Mouse (Mus musculus) limb, embryonic 14.5 days (tissue): Measurements from ENCODE around the gene Map7d1. TPM values are rescaled to one million over a fixed set of nuclear protein-coding genes. Genes with fewer than 3 reads are reported as not detected.

Source experiments
- ATAC-seq: fragments of 200-750 bp; cut with Nextera tagmentation; 2 replicates; pipeline ENCODE4 v1.8.0; 2017; ENCODE audit warnings: low read depth, moderate number of reproducible peaks, moderate TSS enrichment; ENCODE audit not compliant: low FRiP score
- DNase-seq: peaks from one replicate; pipeline ENCODE4 v3.0.0-alpha.2; 2015; ENCODE audit warnings: low spot score
- H3K27ac ChIP-seq: fragments of 300-500 bp; sonication (generic); replicated peaks from 2 replicates; pipeline ENCODE4 v1.5.1; 2014; ENCODE audit warnings: low read depth, mild to moderate bottlenecking, low read length, moderate library complexity, mixed read lengths
- H3K27me3 ChIP-seq: fragments of 300-500 bp; sonication (generic); 2 replicates; pipeline ENCODE4 v1.6.1; 2014; ENCODE audit warnings: low read length, mixed read lengths; ENCODE audit not compliant: control insufficient read depth, insufficient read depth
- H3K36me3 ChIP-seq: fragments of 300-500 bp; sonication (generic); 2 replicates; pipeline ENCODE4 v1.6.1; 2014; ENCODE audit warnings: mild to moderate bottlenecking, low read length, moderate library complexity, mixed read lengths; ENCODE audit not compliant: control insufficient read depth, insufficient read depth
- H3K4me1 ChIP-seq: fragments of 300-500 bp; sonication (generic); 2 replicates; pipeline ENCODE4 v1.6.1; 2014; ENCODE audit warnings: antibody characterized with exemption, low read length, mixed read lengths; ENCODE audit not compliant: control insufficient read depth, insufficient read depth
- H3K4me2 ChIP-seq: fragments of 300-500 bp; sonication (generic); replicated peaks from 2 replicates; pipeline ENCODE4 v1.6.1; 2014; ENCODE audit warnings: low read depth, mild to moderate bottlenecking, low read length, moderate library complexity; ENCODE audit not compliant: severe bottlenecking
- H3K4me3 ChIP-seq: fragments of 300-500 bp; sonication (generic); replicated peaks from 2 replicates; pipeline ENCODE4 v1.5.1; 2014; ENCODE audit warnings: low read length
- H3K9ac ChIP-seq: fragments of 300-500 bp; sonication (generic); 2 replicates; pipeline ENCODE4 v1.6.1; 2014; ENCODE audit warnings: mild to moderate bottlenecking, low read depth, low read length, moderate library complexity; ENCODE audit not compliant: severe bottlenecking
- H3K9me3 ChIP-seq: fragments of 300-500 bp; sonication (generic); 2 replicates; pipeline ENCODE4 v1.6.1; 2016; ENCODE audit warnings: low read length; ENCODE audit not compliant: control insufficient read depth
- POLR2A ChIP-seq: fragments of 200-500 bp; IDR thresholded peaks from 2 replicates; pipeline ENCODE4 v1.8.0; 2012; ENCODE audit warnings: inconsistent platforms, mild to moderate bottlenecking, moderate library complexity, borderline replicate concordance; ENCODE audit not compliant: insufficient read depth, insufficient read length; ENCODE audit errors: extremely low read depth
- WGBS: fragments of 180-500 bp; shearing (Covaris S2); extraction: QIAGEN DNeasy Blood & Tissue Kit; methylation state at CpG from one replicate; pipeline ENCODE4 v1.1.7; 2014; 5-methylcytosine and 5-hydroxymethylcytosine counted together
- polyA plus RNA-seq, 2 experiments: library from polyadenylated mRNA; depleted of rRNA in 1 of 2; stranded (reverse) in 1 of 2; unstranded in 1 of 2; fragments of >200 nt; fragmentation: Nextera tagmentation in 1 of 2; extraction: Ambion mirVana in 1 of 2; gene quantifications; 2 replicates each; pipeline versions ENCODE4 v1.2.1 to v1.2.3; 2012 to 2014

Map7d1 gene
- polyA plus RNA-seq, 2 experiments, result 58.3 to 113 TPM

DNA sequence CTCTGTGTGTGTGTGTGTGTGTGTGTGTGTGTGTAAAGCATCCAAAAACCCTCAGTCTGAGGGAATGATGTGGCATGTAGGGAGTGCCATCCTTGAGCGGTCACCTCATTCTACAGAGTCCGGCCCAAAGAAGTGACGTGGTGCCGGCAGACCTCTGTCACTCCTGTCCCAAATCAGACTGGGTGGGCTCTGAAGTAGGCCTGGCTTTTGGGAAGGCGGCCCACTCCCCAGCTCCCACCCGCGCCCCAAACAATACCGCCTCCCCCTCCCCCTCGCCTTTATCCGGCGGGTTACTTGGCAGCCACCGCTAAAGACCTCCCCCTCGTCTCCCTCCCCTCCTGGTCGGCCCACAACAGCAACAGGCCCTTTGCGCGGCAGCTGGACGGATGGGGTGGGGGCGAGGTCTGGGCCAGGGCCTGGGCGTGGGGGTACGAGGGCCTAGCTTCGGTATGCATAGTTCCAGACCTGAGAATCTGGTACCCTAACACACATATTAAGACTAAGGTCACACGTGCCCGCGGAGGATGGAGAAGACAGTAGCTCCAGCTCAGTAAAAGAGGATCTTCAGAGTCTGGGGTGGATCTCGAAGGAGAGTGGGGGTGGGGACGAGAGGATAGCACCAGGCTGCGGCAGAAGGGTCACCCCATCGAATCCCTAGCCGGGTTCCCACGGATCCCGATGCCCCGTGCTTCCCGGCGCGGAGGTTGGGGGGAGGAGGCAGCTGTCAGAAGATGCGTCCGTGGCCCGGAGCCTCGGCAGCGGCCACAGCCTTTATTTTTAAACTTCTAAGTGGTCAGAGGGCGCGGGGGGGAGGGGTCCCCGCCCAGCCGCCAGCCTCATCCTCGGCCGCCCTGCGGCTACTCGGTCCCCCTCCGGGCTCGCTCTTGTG is 786 bp downstream of the Map7d1 start:
- WGBS, result under 1% methylated on average over 47 of the region's 50 CpGs
- Histone ChIP-seq H3K4me3 (peak overlapping the region; percentile 100), H3K4me2 (peak overlapping the region; percentile 95), H3K9ac (peak overlapping the region; percentile 93), H3K27me3 (no peaks in the 10 kb centered on the region), H3K36me3 (peaks cover 18% of the 10 kb centered on the region; the same call in 1 of the 2 replicates), H3K9me3 (no peaks in the 10 kb centered on the region), H3K4me1 (peaks cover 63% of the 10 kb centered on the region), H3K27ac (peak overlapping the region; percentile 92)
- ATAC-seq, result peak; percentile 20; the same call in 1 of the 2 replicates
- DNase-seq, result peak; percentile 61
- no peak for TF ChIP-seq POLR2A

DNA sequence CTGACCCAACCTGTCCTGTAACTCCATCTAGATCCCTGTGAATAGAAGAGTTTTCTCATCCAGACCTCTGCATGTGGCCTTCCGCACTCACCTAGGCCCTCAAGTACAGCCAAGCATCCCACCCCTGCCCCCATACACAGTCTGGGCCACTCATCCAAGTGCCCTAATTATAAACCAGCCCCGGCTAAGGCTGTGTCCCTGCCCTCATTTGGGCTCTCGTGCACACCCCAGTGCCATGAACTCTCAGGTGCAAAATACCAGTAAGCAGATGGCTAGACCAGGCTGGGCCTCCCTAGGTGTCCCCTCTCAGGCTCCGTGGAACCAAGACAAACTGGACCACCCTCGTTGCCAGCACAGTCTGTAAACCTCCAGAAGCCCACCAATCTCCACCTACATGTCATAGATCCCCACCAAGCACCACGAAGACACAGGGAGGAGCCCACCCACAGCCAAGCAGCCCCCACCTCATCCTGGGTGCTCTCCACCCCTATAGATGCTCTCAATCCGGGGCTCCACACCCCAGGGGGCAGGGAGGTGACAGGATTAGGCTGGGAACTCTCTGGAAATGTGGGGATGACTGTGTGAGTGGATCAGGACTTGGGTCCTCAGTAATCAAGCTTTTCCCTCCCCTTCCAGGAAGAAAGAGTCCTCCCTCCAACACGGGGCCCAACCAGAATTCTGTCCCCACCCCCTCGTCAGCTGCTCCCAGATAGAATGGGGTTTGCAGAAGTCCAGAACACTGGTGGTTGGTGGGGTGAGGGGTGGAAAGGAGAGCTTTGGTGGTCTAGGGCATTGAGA is 1.6 kb downstream of the Map7d1 start:
- DNase-seq (peak; percentile 41), ATAC-seq (no peak)
- Histone ChIP-seq H3K4me3 (peak overlapping the region; percentile 100), H3K4me1 (peaks cover 55% of the 10 kb centered on the region), H3K27ac (peak overlapping the region; percentile 92), H3K4me2 (peak overlapping the region; percentile 95), H3K36me3 (peaks cover 18% of the 10 kb centered on the region; the same call in 1 of the 2 replicates), H3K27me3 (no peaks in the 10 kb centered on the region), H3K9ac (peak overlapping the region; percentile 93), H3K9me3 (no peaks in the 10 kb centered on the region)
- no peak for TF ChIP-seq POLR2A
- WGBS, result 13% methylated on average over 9 of the region's 9 CpGs

DNA sequence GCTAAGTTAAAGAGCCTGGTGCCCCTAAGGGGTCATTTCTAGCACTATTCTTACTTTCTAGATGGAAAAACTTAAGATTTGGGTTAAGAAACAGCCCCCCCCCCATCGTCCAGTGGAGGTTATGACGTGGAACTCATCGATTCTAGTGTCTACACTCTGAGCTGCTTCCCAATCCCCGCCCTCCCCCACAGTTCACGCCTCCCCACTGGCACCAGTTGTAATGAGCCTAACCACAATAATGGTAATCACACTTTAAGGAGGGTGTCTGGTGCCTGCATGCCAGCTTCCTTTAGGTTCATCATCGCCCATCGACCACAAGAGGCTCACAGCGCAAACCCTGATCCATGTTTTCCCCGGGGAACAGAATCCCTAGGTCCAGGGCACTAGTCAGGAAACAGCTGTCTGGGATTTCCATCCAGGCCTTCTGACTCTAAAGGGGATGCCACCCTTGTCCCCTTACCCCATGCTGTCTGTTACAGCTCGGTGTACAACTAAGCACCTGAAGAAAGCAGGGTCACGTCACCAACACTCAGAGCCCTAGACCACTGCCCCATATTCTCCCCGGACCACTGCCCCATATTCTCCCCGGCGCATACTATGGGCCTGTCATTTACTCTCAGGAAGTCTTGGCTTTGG is 2.4 kb downstream of the Map7d1 start:
- Histone ChIP-seq H3K9ac (peak overlapping the region; percentile 93; the same call in 1 of the 2 replicates), H3K36me3 (peaks cover 18% of the 10 kb centered on the region), H3K27me3 (no peaks in the 10 kb centered on the region), H3K9me3 (no peaks in the 10 kb centered on the region), H3K4me2 (peak overlapping the region; percentile 95), H3K4me1 (peaks cover 48% of the 10 kb centered on the region), H3K4me3 (peak overlapping the region; percentile 100), H3K27ac (no peak overlapping the region)
- DNase-seq (no peak), ATAC-seq (no peak)
- 75% methylated on average over 14 of the region's 14 CpGs for WGBS
- no peak for TF ChIP-seq POLR2A

DNA sequence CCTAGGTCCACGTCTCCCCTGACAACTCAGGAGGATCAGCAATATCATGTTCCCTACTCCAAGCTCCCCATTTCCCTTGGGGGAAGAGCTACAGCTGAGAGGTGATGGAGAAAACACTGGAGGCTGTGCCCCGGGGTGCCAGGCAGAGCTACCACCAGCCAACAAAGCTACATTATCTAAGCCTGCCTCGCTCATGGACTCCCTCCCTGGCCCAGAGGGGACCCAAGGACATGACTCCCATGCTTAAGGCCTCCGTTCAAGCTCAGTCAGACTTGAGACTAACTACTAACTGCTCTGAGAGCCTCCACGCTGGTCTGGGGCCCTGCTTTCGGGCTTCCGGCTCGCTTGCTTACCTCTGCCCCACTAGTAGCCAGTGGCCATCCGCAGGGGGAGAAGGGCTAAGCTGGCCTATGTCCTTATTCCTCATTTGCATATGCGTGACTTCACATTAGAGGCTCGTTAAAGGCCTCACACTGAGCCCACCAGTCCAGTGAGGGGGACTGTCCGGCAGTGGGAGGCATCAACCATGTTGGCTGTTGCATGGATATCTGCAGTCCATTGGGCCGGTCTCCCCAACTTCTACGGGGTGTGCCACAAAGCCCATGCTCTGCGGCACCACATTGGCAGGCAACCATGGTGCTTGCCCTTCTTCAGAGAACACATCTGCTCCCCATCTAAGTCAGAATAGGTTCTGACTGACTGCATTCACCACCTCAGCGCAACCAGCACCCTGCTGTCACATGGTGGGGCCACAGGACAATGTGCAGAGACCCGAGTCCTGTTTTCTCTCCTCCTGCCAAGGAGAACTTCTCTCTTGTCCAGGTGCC is 3.5 kb downstream of the Map7d1 start:
- Histone ChIP-seq H3K4me2 (0 out of 2 replicates have a peak overlapping the region, but pooled peaks have one; percentile 17), H3K4me3 (no peak overlapping the region), H3K4me1 (peaks cover 43% of the 10 kb centered on the region), H3K36me3 (peaks cover 27% of the 10 kb centered on the region), H3K27me3 (no peaks in the 10 kb centered on the region), H3K9ac (no peak overlapping the region), H3K9me3 (no peaks in the 10 kb centered on the region), H3K27ac (no peak overlapping the region)
- ATAC-seq, result no peak
- no peak for TF ChIP-seq POLR2A
- 71% methylated on average over 16 of the region's 17 CpGs for WGBS
- no peak for DNase-seq
